9 mouse cellular contexts compared by ENCODE assay signal in genomic region chr6:121145010-121145604, GRCm38 (mm10). TPM values are rescaled to one million over a fixed set of nuclear protein-coding genes. Genes with fewer than 3 reads are reported as not detected.
DNase-seq lines count a peak whose midpoint lies in the region; ATAC-seq lines count a peak whose summit lies in the region.
"Had no signal": no experiment of that assay in that cellular context is flagged by ENCODE, and none has a peak within 500 bp of the region (broad histone marks: within the 10 kb centered on the region; RNA-seq: fewer than 3 reads in every experiment).

No protein-coding gene starts in this region.

- H3K9me3 ChIP-seq in kidney, embryonic 15.5 days (replicated peaks): no peaks in the 10 kb centered on the region
- H3K9me3 ChIP-seq: limb, embryonic 15.5 days had no signal

- no peak overlapping the region for H3K9ac ChIP-seq in kidney, embryonic 15.5 days
- H3K9ac ChIP-seq: limb, embryonic 15.5 days had no signal

- WGBS in kidney, embryonic 15.5 days: 73% methylated on average over 13 of the region's 13 CpGs

- 0 out of 2 replicates have a peak overlapping the region, but pooled peaks have one; percentile 62 for H3K27ac ChIP-seq in kidney, embryonic 15.5 days
- H3K27ac ChIP-seq: limb, embryonic 15.5 days had no signal

- H3K4me3 ChIP-seq in kidney, embryonic 15.5 days (replicated peaks): no peak overlapping the region
- H3K4me3 ChIP-seq: limb, embryonic 15.5 days had no signal

- ATAC-seq in kidney, embryonic 15.5 days (replicated peaks; ENCODE audit: low FRiP score): no peak
- ATAC-seq in monocyte, adult 5-6 weeks (replicated peaks; ENCODE audit: insufficient number of reproducible peaks, low FRiP score, low TSS enrichment, poor library complexity, severe bottlenecking): no peak

- H3K27me3 ChIP-seq in kidney, embryonic 15.5 days: no peaks in the 10 kb centered on the region
- H3K27me3 ChIP-seq: limb, embryonic 15.5 days had no signal

- H3K4me1 ChIP-seq in kidney, embryonic 15.5 days: peaks cover 42% of the 10 kb centered on the region

- H3K4me2 ChIP-seq in kidney, embryonic 15.5 days: no peak overlapping the region
- H3K4me2 ChIP-seq: limb, embryonic 15.5 days had no signal

- no peak for DNase-seq in kidney, adult 18-20 months
- DNase-seq in 3T3-L1 (ENCODE audit: low read depth, low spot score): peak; percentile 78
- peak; percentile 5 for DNase-seq in Muller cell, postnatal 12 days (ENCODE audit: inconsistent ontology term)
- peak; percentile 59 for DNase-seq in embryo, embryonic 11 days
- no peak for DNase-seq in right cerebral cortex, postnatal 36 days (ENCODE audit: low spot score in 2 of 2)
- DNase-seq in layer of hippocampus, postnatal 14 days (ENCODE audit: low spot score in 2 of 2): no peak

- H3K36me3 ChIP-seq in kidney, embryonic 15.5 days: no peaks in the 10 kb centered on the region
- H3K36me3 ChIP-seq: limb, embryonic 15.5 days had no signal

RNA-seq across cellular contexts. Expression of gene Mical3, which starts 14.3 kb away (rescaled TPM):
- polyA plus RNA-seq in kidney, embryonic 15.5 days (2015; fragmentation: Nextera tagmentation; extraction: Ambion mirVana): 12.0 and 13.1 TPM in 2 replicates
- total RNA-seq in monocyte, adult 5-6 weeks (2017): 1.3 to 2.9 TPM (median 2.6 TPM) in 3 replicates
- 10 to 100 TPM; 95.3 to 96.0 TPM for total RNA-seq in layer of hippocampus, postnatal 14 days (2021)

RNA-seq across cellular contexts. Expression of gene Pex26, which starts 38.4 kb away (rescaled TPM):
- polyA plus RNA-seq in kidney, embryonic 15.5 days (2015; fragmentation: Nextera tagmentation; extraction: Ambion mirVana): 10.5 TPM in 2 replicates
- total RNA-seq in monocyte, adult 5-6 weeks (2017): 4.0 to 9.1 TPM (median 4.9 TPM) in 3 replicates
- total RNA-seq in layer of hippocampus, postnatal 14 days (2021): 10 to 100 TPM; 11.2 to 12.0 TPM

Comparison
In these comparisons a context has a peak if more than half of its experiments do, and no peak if none do; other contexts are left out.
1. DNase-seq: peak in 3T3-L1 (single experiment), Muller cell, postnatal 12 days (single experiment) and embryo, embryonic 11 days (single experiment); none in kidney, adult 18-20 months (single experiment), right cerebral cortex, postnatal 36 days (0 of 2) and layer of hippocampus, postnatal 14 days (0 of 2).
2. RNA of gene Mical3, which starts 14.3 kb away (total RNA-seq): 95.3 to 96.0 TPM in layer of hippocampus, postnatal 14 days; 1.3 to 2.9 TPM in monocyte, adult 5-6 weeks; every median in the first group is over 10 times any median in the second.